Mouse (Mus musculus): Measurements from ENCODE around the gene Ltbp1. TPM values are rescaled to one million over a fixed set of nuclear protein-coding genes. Genes with fewer than 3 reads are reported as not detected.

Gene Ltbp1
- polyA plus RNA-seq, 1 experiment from 2014 or later: 1.1 TPM

DNA sequence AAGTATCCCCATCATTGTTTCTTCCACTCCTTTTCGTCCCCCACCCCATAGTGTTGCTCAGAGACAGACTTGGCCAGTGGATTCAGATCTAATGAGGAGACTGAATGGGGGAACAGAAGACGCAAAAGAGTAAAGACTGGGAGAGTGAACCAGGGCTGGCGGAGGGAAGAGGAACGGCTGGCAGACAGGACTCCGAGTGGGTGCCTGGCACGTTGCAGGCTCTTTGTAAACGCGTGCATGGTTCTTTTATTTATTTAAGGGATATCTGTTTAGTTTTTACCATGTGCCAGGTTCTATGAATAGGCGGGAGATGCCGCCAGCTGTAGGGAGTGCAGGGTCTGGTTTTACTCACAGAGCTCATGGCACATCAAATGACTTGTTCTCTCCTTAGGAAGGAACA lies 8.5 kb downstream of the Ltbp1 start:
- Histone ChIP-seq H3K27ac (ENCODE audit: low read length) (no peak overlapping the region), H3K4me2 (ENCODE audit: low read length) (no peak overlapping the region), H3K9me3 (replicated peaks; ENCODE audit: control insufficient read depth, low read length, poor library complexity, severe bottlenecking) (no peaks in the 10 kb centered on the region), H3K9ac (ENCODE audit: low read depth, low read length) (no peak overlapping the region), H3K4me3 (ENCODE audit: low read depth, low read length) (no peak overlapping the region), H3K27me3 (ENCODE audit: control insufficient read depth, insufficient read depth, low read depth, low read length) (no peaks in the 10 kb centered on the region), H3K4me1 (ENCODE audit: control insufficient read depth, insufficient read depth, low read length) (no peaks in the 10 kb centered on the region), H3K36me3 (ENCODE audit: control insufficient read depth, insufficient read depth, low read length) (no peaks in the 10 kb centered on the region)
- ATAC-seq: no peak
- 74% methylated on average over 10 of the region's 10 CpGs for WGBS

DNA sequence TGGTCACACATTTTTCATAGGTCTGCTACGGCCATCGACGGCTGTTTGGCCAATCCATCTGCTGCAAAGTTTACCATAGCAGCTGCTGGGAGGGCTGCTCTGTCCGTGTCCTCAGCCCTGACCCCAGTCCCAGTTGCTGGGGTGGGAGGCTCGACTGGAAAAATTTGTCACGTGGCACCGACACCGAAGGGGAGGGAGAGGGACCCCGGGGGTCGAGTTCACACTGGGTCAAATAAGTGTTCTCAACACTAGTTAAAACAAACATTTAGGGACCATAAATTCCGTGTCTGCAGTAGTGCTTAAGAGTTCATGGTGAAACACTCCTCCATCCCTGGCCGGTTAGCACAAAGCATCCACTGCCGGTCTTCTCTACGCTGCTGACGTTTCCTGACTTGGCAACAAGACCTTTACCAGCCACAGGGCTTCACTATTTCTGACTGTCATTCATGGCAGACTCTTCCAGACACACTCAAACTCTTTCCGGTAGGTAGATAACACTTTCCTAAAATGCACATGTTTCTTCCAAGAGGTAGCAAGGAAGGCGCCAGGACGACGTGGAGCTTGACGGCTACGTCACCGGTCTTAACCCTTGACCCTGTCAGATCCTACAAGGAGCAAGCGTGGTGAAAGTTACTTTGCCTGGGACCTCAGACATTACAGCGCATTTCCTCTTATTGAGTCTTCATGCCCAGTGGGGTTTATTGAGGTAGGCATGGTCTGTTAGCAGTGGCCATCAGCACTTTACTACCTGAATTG lies 9.4 kb downstream of the Ltbp1 start:
- Histone ChIP-seq H3K4me1 (ENCODE audit: control insufficient read depth, insufficient read depth, low read length) (peaks cover under 1% of the 10 kb centered on the region; the same call in 1 of the 2 replicates), H3K4me3 (ENCODE audit: low read depth, low read length) (no peak overlapping the region), H3K4me2 (ENCODE audit: low read length) (no peak overlapping the region), H3K9me3 (replicated peaks; ENCODE audit: control insufficient read depth, low read length, poor library complexity, severe bottlenecking) (no peaks in the 10 kb centered on the region), H3K27me3 (ENCODE audit: control insufficient read depth, insufficient read depth, low read depth, low read length) (no peaks in the 10 kb centered on the region), H3K27ac (ENCODE audit: low read length) (no peak overlapping the region), H3K36me3 (ENCODE audit: control insufficient read depth, insufficient read depth, low read length) (no peaks in the 10 kb centered on the region), H3K9ac (ENCODE audit: low read depth, low read length) (no peak overlapping the region)
- no peak for ATAC-seq
- 86% methylated on average over 24 of the region's 24 CpGs for WGBS

DNA sequence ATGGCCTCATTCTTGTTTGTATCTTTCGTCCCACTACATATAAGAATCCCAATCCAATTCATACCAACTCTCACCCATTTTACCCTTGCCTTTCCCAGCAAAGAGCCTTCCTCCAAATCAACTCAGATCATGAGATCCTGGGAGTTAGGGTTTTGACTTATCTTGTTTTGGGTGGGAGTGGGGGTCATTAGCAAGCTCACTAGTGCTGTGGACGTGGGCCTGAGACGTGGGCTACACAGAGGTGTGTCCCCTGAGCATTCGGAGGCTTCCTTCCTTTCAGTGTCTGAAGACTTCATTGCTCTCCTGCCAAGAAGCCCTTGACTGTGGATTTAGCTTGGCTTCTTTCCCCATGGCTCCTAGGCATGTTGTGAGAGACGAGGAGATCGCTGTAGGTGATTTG lies 10.2 kb downstream of the Ltbp1 start:
- 88% methylated on average over 6 of the region's 6 CpGs for WGBS
- no peak for ATAC-seq
- Histone ChIP-seq H3K4me3 (ENCODE audit: low read depth, low read length) (no peak overlapping the region), H3K9ac (ENCODE audit: low read depth, low read length) (no peak overlapping the region), H3K9me3 (replicated peaks; ENCODE audit: control insufficient read depth, low read length, poor library complexity, severe bottlenecking) (no peaks in the 10 kb centered on the region), H3K27ac (ENCODE audit: low read length) (no peak overlapping the region), H3K4me2 (ENCODE audit: low read length) (no peak overlapping the region), H3K36me3 (ENCODE audit: control insufficient read depth, insufficient read depth, low read length) (no peaks in the 10 kb centered on the region), H3K4me1 (ENCODE audit: control insufficient read depth, insufficient read depth, low read length) (peaks cover 2% of the 10 kb centered on the region; the same call in 1 of the 2 replicates), H3K27me3 (ENCODE audit: control insufficient read depth, insufficient read depth, low read depth, low read length) (no peaks in the 10 kb centered on the region)

- Histone ChIP-seq H3K27me3 (ENCODE audit: control insufficient read depth, insufficient read depth, low read depth, low read length) (no peaks in the 10 kb centered on the region), H3K9me3 (replicated peaks; ENCODE audit: control insufficient read depth, low read length, poor library complexity, severe bottlenecking) (no peaks in the 10 kb centered on the region), H3K27ac (ENCODE audit: low read length) (no peak overlapping the region), H3K4me2 (ENCODE audit: low read length) (no peak overlapping the region), H3K36me3 (ENCODE audit: control insufficient read depth, insufficient read depth, low read length) (no peaks in the 10 kb centered on the region), H3K9ac (ENCODE audit: low read depth, low read length) (no peak overlapping the region), H3K4me1 (ENCODE audit: control insufficient read depth, insufficient read depth, low read length) (peaks cover 2% of the 10 kb centered on the region; the same call in 1 of the 2 replicates), H3K4me3 (ENCODE audit: low read depth, low read length) (no peak overlapping the region)
- WGBS: 63% methylated on average over 7 of the region's 7 CpGs
- no peak for ATAC-seq
These were observed 12.1 kb downstream of the Ltbp1 start for GRCm38 (mm10) chr17:75017423-75017822.

DNA sequence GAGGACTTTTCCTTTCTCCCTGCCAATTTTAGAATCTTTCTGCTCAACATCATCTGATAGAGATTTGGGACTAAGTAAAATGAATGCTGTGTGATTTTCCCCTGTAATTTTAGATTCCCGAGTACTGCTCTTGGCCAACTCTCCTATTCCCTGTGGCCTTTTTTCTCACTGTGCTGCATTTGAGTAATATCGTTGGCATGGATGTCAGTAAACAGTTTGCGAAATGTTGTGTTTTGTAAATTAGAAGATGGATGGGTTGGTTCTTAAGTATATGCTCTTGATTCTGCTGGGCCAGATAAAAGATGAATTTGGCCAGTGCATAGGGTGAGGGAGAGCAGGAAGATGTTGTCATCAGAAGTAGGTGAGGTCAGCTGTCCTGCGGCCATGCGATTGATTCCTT lies 12.8 kb downstream of the Ltbp1 start:
- WGBS: 93% methylated on average over 5 of the region's 5 CpGs
- Histone ChIP-seq H3K9ac (ENCODE audit: low read depth, low read length) (no peak overlapping the region), H3K27ac (ENCODE audit: low read length) (no peak overlapping the region), H3K9me3 (replicated peaks; ENCODE audit: control insufficient read depth, low read length, poor library complexity, severe bottlenecking) (no peaks in the 10 kb centered on the region), H3K4me1 (ENCODE audit: control insufficient read depth, insufficient read depth, low read length) (peaks cover 2% of the 10 kb centered on the region; the same call in 1 of the 2 replicates), H3K27me3 (ENCODE audit: control insufficient read depth, insufficient read depth, low read depth, low read length) (no peaks in the 10 kb centered on the region), H3K36me3 (ENCODE audit: control insufficient read depth, insufficient read depth, low read length) (no peaks in the 10 kb centered on the region), H3K4me2 (ENCODE audit: low read length) (no peak overlapping the region), H3K4me3 (ENCODE audit: low read depth, low read length) (no peak overlapping the region)
- no peak for ATAC-seq

GRCm38 (mm10) chr17:75020026-75020425 lies 14.7 kb downstream of the Ltbp1 start:
- Histone ChIP-seq H3K36me3 (ENCODE audit: control insufficient read depth, insufficient read depth, low read length) (no peaks in the 10 kb centered on the region), H3K4me2 (ENCODE audit: low read length) (no peak overlapping the region), H3K27me3 (ENCODE audit: control insufficient read depth, insufficient read depth, low read depth, low read length) (no peaks in the 10 kb centered on the region), H3K4me3 (ENCODE audit: low read depth, low read length) (no peak overlapping the region), H3K9me3 (replicated peaks; ENCODE audit: control insufficient read depth, low read length, poor library complexity, severe bottlenecking) (no peaks in the 10 kb centered on the region), H3K27ac (ENCODE audit: low read length) (no peak overlapping the region), H3K4me1 (ENCODE audit: control insufficient read depth, insufficient read depth, low read length) (peaks cover 2% of the 10 kb centered on the region; the same call in 1 of the 2 replicates), H3K9ac (ENCODE audit: low read depth, low read length) (no peak overlapping the region)
- peak; percentile 64; the same call in 1 of the 2 replicates for ATAC-seq
- WGBS: 3% methylated on average over 7 of the region's 7 CpGs

DNA sequence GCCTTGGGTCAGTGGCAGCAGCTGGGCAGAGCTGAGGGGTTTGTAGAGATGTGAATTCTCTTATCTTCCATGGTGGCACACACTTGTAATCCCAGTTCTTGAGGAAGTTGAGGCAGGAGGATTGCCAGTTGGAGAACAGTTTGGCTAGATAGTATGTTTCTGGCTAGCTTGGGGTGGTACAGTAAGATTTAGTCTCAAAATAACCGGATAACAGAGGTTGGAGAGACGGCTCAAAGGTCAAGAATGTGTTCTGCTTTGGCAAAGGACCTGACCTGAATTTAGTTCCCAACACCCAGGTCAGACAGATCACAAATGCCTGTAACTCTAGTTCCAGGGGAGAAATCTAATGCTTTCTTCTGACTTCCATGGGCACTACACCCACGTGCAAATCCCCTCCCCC lies 15.3 kb downstream of the Ltbp1 start:
- WGBS: 84% methylated on average over 3 of the region's 3 CpGs
- peaks cover 2% of the 10 kb centered on the region; the same call in 1 of the 2 replicates for H3K4me1 ChIP-seq (ENCODE audit: control insufficient read depth, insufficient read depth, low read length)
- no peaks in the 10 kb centered on the region for H3K36me3 ChIP-seq (ENCODE audit: control insufficient read depth, insufficient read depth, low read length)
- H3K27ac ChIP-seq (ENCODE audit: low read length): no peak overlapping the region
- no peaks in the 10 kb centered on the region for H3K9me3 ChIP-seq (replicated peaks; ENCODE audit: control insufficient read depth, low read length, poor library complexity, severe bottlenecking)
- no peak overlapping the region for H3K4me3 ChIP-seq (ENCODE audit: low read depth, low read length)
- ATAC-seq: no peak
- H3K4me2 ChIP-seq (ENCODE audit: low read length): no peak overlapping the region
- H3K27me3 ChIP-seq (ENCODE audit: control insufficient read depth, insufficient read depth, low read depth, low read length): no peaks in the 10 kb centered on the region
- H3K9ac ChIP-seq (ENCODE audit: low read depth, low read length): no peak overlapping the region

- H3K4me3 ChIP-seq (ENCODE audit: low read depth, low read length): no peak overlapping the region
- no peak overlapping the region for H3K27ac ChIP-seq (ENCODE audit: low read length)
- WGBS: 72% methylated on average over 12 of the region's 12 CpGs
- no peaks in the 10 kb centered on the region for H3K27me3 ChIP-seq (ENCODE audit: control insufficient read depth, insufficient read depth, low read depth, low read length)
- H3K36me3 ChIP-seq (ENCODE audit: control insufficient read depth, insufficient read depth, low read length): no peaks in the 10 kb centered on the region
- H3K9me3 ChIP-seq (replicated peaks; ENCODE audit: control insufficient read depth, low read length, poor library complexity, severe bottlenecking): no peaks in the 10 kb centered on the region
- no peak overlapping the region for H3K4me2 ChIP-seq (ENCODE audit: low read length)
- H3K4me1 ChIP-seq (ENCODE audit: control insufficient read depth, insufficient read depth, low read length): peaks cover 2% of the 10 kb centered on the region; the same call in 1 of the 2 replicates
- ATAC-seq: no peak
- H3K9ac ChIP-seq (ENCODE audit: low read depth, low read length): no peak overlapping the region
These were observed 22.2 kb downstream of the Ltbp1 start for GRCm38 (mm10) chr17:75027358-75028131.

DNA sequence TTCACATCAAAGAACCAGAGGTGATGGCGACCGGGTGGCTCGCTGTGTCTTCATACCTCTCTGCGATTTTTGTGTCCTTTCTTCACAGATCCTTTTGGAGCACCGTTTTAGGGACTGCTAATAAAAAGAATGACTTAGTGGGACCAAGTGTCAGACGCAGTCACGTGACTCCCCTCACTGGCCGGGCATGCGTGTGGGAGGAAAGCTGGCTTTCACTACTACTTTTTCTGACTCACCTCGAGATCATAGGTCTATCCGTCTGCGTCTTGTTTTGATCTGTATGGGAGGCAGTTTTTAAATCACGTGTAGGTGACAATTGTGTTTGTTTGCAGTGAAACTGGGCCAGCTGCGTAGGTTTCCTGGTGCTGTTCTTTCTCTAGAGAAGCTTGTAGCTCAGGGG lies 28.0 kb downstream of the Ltbp1 start:
- H3K9me3 ChIP-seq (replicated peaks; ENCODE audit: control insufficient read depth, low read length, poor library complexity, severe bottlenecking): no peaks in the 10 kb centered on the region
- H3K27ac ChIP-seq (ENCODE audit: low read length): no peak overlapping the region
- H3K36me3 ChIP-seq (ENCODE audit: control insufficient read depth, insufficient read depth, low read length): no peaks in the 10 kb centered on the region
- no peak overlapping the region for H3K4me2 ChIP-seq (ENCODE audit: low read length)
- no peak overlapping the region for H3K4me3 ChIP-seq (ENCODE audit: low read depth, low read length)
- H3K4me1 ChIP-seq (ENCODE audit: control insufficient read depth, insufficient read depth, low read length): no peaks in the 10 kb centered on the region
- H3K27me3 ChIP-seq (ENCODE audit: control insufficient read depth, insufficient read depth, low read depth, low read length): no peaks in the 10 kb centered on the region
- WGBS: 90% methylated on average over 14 of the region's 14 CpGs
- no peak for ATAC-seq
- no peak overlapping the region for H3K9ac ChIP-seq (ENCODE audit: low read depth, low read length)

Measured in midbrain, embryonic 16.5 days (tissue).